Mouse (Mus musculus) cortical plate, adult 2 months (tissue): ENCODE measurements around the gene Pomp.
A peak's percentile ranks its signal among the peaks of the same experiment; 100 is the strongest.

ENCODE experiments used
- CTCF ChIP-seq: fragments of 200-500 bp; IDR thresholded peaks from 2 replicates; pipeline ENCODE4 v1.5.1; 2011; ENCODE audit warnings: mild to moderate bottlenecking, control low read depth, low read length; ENCODE audit not compliant: insufficient read depth; ENCODE audit errors: extremely low read depth
- POLR2A ChIP-seq: fragments of 200-500 bp; IDR thresholded peaks from 2 replicates; pipeline ENCODE4 v1.6.1; 2011; ENCODE audit warnings: mild to moderate bottlenecking, low read length, control low read depth; ENCODE audit not compliant: insufficient read depth; ENCODE audit errors: extremely low read depth

DNA sequence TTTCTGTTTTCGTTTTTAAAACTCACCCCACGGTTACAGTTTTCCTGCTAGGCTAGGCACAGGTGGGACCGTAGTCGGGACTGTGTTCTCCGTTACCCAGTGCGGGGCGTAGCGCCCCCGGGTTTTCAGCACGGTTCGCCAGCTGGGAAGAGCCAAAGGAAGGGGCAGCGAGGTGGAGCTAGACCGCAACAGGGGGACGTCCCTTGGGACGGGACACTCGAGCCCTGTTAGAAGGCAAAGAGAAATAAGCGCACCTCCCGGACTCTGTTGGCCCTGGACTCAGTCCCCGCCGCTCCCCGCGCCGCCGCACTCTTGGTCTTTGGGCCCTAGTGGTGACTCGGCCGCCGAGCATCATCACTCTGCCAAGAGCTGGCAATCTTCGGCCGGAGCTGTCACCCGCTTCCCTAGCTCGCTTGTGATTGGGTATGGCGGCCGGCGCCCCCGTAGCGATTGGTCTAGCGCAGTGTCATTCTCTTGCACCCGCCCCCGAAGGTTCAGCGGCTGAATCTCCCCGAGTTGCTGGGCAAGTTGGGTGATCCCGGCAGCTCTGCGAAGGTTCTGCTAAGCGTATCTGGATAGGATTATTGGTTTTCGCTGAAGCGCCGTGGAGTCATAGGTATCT is 34.3 kb downstream of the Pomp start, which contains the start of gene Slc46a3:
- TF ChIP-seq POLR2A (peak; percentile 56), CTCF (no peak)
